8 mouse cellular contexts compared by ENCODE assay signal in the genomic region with DNA sequence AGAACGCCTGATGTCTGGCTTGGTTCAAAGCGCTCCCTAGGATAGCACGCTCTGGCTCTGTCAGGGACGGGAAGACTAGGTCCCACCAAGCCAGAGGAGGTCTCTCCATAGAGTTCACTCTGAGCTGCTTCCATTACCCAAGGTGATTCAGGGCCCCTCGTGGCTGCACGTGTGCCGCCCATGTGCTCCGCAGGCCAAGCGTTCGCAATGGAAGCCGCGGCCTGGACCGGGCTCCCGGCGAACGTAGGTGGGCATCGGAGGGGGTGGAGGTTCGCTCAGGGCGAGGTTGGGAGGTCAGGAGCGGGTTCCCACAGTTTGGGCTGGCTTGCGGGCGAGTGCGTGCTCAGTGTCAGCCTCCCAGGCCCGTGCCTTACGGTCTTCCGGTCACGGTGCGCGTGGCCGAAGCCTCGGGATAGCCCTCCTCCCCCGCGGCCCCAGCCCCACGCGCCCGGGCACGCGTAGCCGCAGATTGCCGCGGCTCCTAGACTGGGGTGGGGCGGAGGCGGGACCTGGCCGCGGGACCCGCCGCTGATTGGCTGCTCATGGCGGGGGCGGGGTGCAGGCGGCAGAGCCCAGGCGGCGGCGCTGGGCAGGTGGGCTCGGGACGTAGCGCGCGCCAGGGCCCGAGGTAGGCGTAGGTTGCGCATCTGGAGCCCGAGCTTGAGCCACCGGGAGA. TPM values are rescaled to one million over a fixed set of nuclear protein-coding genes. Genes with fewer than 3 reads are reported as not detected.
DNase-seq lines count a peak whose midpoint lies in the region; ATAC-seq and TF ChIP-seq lines count a peak whose summit lies in the region.

No protein-coding gene starts in this region.

- under 1% methylated on average over 57 of the region's 63 CpGs for WGBS in hindbrain, embryonic 11.5 days
- 2% methylated on average over 49 of the region's 63 CpGs for WGBS in lung, embryonic 16.5 days

- no peaks in the 10 kb centered on the region for H3K9me3 ChIP-seq in ES-E14 (ENCODE audit: control insufficient read depth, insufficient read depth, low read depth, low read length)
- no peaks in the 10 kb centered on the region for H3K9me3 ChIP-seq in hindbrain, embryonic 11.5 days (ENCODE audit: control insufficient read depth, low read length)
- H3K9me3 ChIP-seq in lung, embryonic 16.5 days (ENCODE audit: control insufficient read depth, low read length): no peaks in the 10 kb centered on the region

- H3K27me3 ChIP-seq in hindbrain, embryonic 11.5 days (ENCODE audit: control insufficient read depth, insufficient read depth, low read length): peaks cover 37% of the 10 kb centered on the region
- peaks cover 25% of the 10 kb centered on the region for H3K27me3 ChIP-seq in lung, embryonic 16.5 days (ENCODE audit: control insufficient read depth, insufficient read depth, low read depth, low read length)

- peak; percentile 95 for ATAC-seq in hindbrain, embryonic 11.5 days (ENCODE audit: low FRiP score)
- ATAC-seq in lung, embryonic 16.5 days (ENCODE audit: low read depth): peak; percentile 91

- H3K4me2 ChIP-seq in hindbrain, embryonic 11.5 days (replicated peaks; ENCODE audit: low read depth, low read length): peak overlapping the region; percentile 84
- H3K4me2 ChIP-seq in lung, embryonic 16.5 days (ENCODE audit: low read depth, low read length): peak overlapping the region; percentile 97

- peak overlapping the region; percentile 77 for H3K9ac ChIP-seq in ES-E14 (ENCODE audit: insufficient read depth, low read depth, low read length, poor library complexity, severe bottlenecking)
- 0 out of 2 replicates have a peak overlapping the region, but pooled peaks have one; percentile 8 for H3K9ac ChIP-seq in hindbrain, embryonic 11.5 days (ENCODE audit: low read depth, low read length)
- H3K9ac ChIP-seq in lung, embryonic 16.5 days (ENCODE audit: low read length): peak overlapping the region; percentile 51

- H3K36me3 ChIP-seq in ES-E14 (ENCODE audit: control insufficient read depth, insufficient read depth, low read length, poor library complexity, severe bottlenecking): no peaks in the 10 kb centered on the region
- no peaks in the 10 kb centered on the region for H3K36me3 ChIP-seq in hindbrain, embryonic 11.5 days (ENCODE audit: control insufficient read depth, insufficient read depth, low read length)
- H3K36me3 ChIP-seq in lung, embryonic 16.5 days (ENCODE audit: control insufficient read depth, insufficient read depth, low read length): no peaks in the 10 kb centered on the region

- no peaks in the 10 kb centered on the region; a peak in 1 of 4 replicates for H3K4me1 ChIP-seq in ES-E14 (ENCODE audit: control insufficient read depth in 2 of 2, insufficient read depth in 2 of 2, low read length in 2 of 2, poor library complexity in 1 of 2)
- H3K4me1 ChIP-seq in hindbrain, embryonic 11.5 days (replicated peaks; ENCODE audit: control insufficient read depth, insufficient read depth, low read length): peaks cover 5% of the 10 kb centered on the region; the same call in 1 of the 2 replicates
- H3K4me1 ChIP-seq in lung, embryonic 16.5 days (replicated peaks; ENCODE audit: control insufficient read depth, insufficient read depth, low read length): peaks cover 16% of the 10 kb centered on the region

- peak overlapping the region; percentile 62 to 66 for H3K4me3 ChIP-seq in ES-E14 (ENCODE audit: insufficient read depth in 1 of 2, low read depth in 1 of 2, low read length in 2 of 2, poor library complexity in 1 of 2, severe bottlenecking in 1 of 2)
- H3K4me3 ChIP-seq in hindbrain, embryonic 11.5 days (ENCODE audit: low read depth, low read length): peak overlapping the region; percentile 41
- peak overlapping the region; percentile 58 for H3K4me3 ChIP-seq in lung, embryonic 16.5 days (ENCODE audit: low read length)

- DNase-seq in ES-E14 (ENCODE audit: low read depth, low spot score): peak; percentile 63
- DNase-seq in cerebellum, adult 9-10 months: peak; percentile 88
- DNase-seq in frontal cortex, postnatal 10 days (ENCODE audit: low spot score in 2 of 2): peak; percentile 67 to 83
- peak; percentile 84 for DNase-seq in hindbrain, embryonic 11.5 days (ENCODE audit: low spot score)
- peak; percentile 82 for DNase-seq in layer of hippocampus, adult 9-11 months
- peak; percentile 88 for DNase-seq in ovary, postnatal 36 days (ENCODE audit: low spot score)
- peak; percentile 71 to 84 for DNase-seq in thymus, postnatal 10 days (ENCODE audit: low spot score in 2 of 2)

- no peak overlapping the region for H3K27ac ChIP-seq in ES-E14 (ENCODE audit: insufficient read depth, low read depth, low read length, poor library complexity, severe bottlenecking)
- no peak overlapping the region for H3K27ac ChIP-seq in hindbrain, embryonic 11.5 days (ENCODE audit: low read depth, low read length)
- H3K27ac ChIP-seq in lung, embryonic 16.5 days (ENCODE audit: low read length): no peak overlapping the region

- in situ Hi-C loops in ES-E14 (cut with MboI; ENCODE audit: low sequenced_read_pairs in 2 of 2, unreplicated experiment in 2 of 2): loop anchor here in 1 of 2 experiments (10.0 kb wide), 1 partner anchor 138 kb away; no protein-coding TSS in a partner anchor

TF ChIP-seq in ES-E14, 5 proteins besides CTCF, POLR2A, EP300 and RAD21:
- TF ChIP-seq CHD2 (IDR thresholded peaks at IDR 0.05; ENCODE audit: low read depth, low read length) (no peak), ZC3H11A (IDR thresholded peaks at IDR 0.05; ENCODE audit: borderline replicate concordance, low read depth, low read length) (no peak), MAFK (IDR thresholded peaks at IDR 0.05; ENCODE audit: insufficient read depth, low read depth, low read length) (no peak), ZNF384 (IDR thresholded peaks at IDR 0.05; ENCODE audit: low read depth, low read length) (no peak), HCFC1 (IDR thresholded peaks at IDR 0.05; ENCODE audit: borderline replicate concordance, insufficient read depth, low read length) (no peak)

RNA-seq across cellular contexts. Expression of a gene that starts 1.0 kb away (rescaled TPM):
- total RNA-seq in ES-E14 (2012; rRNA removed): 2.1 TPM in 2 replicates
- 0.19 and 0.32 TPM in 2 replicates for polyA plus RNA-seq in hindbrain, embryonic 11.5 days (2014; fragmentation: Nextera tagmentation; extraction: Ambion mirVana)
- polyA plus RNA-seq in lung, embryonic 16.5 days (2015; fragmentation: Nextera tagmentation; extraction: Ambion mirVana): 0.59 and 1.1 TPM in 2 replicates

Comparison
In these comparisons a context has a peak if more than half of its experiments do, and no peak if none do; other contexts are left out.
1. H3K9ac ChIP-seq: peak in every context shown above with its lines; median percentile 77 in ES-E14; 51 in lung, embryonic 16.5 days; 8 in hindbrain, embryonic 11.5 days.